Mouse (Mus musculus) left cerebral cortex, postnatal 10 days (tissue): ENCODE measurements around the gene Slc6a11. TPM values are rescaled to one million over a fixed set of nuclear protein-coding genes. Genes with fewer than 3 reads are reported as not detected.
A peak's percentile ranks its signal among the peaks of the same experiment; 100 is the strongest.

ENCODE experiments used
- DNase-seq, 2 experiments: peaks; one replicate each; pipeline ENCODE4 v3.0.0; 2021 to 2022; ENCODE audit warnings: low spot score in 2 of 2, mixed read lengths in 1 of 2; ENCODE audit errors: extremely low spot score in 1 of 2
- intact Hi-C: fragments of 180-260 bp; cut with DNase I; formaldehyde crosslinking; loops from one replicate; pipeline ENCODE4 v1.15.1; 2025
- total RNA-seq, 2 experiments: library from RNA; stranded (reverse); gene quantifications; 2 replicates each; pipeline ENCODE4 v1.2.3; 2021

Slc6a11 gene
- 100 to 1,000 TPM; 150 to 163 TPM for total RNA-seq

DNA sequence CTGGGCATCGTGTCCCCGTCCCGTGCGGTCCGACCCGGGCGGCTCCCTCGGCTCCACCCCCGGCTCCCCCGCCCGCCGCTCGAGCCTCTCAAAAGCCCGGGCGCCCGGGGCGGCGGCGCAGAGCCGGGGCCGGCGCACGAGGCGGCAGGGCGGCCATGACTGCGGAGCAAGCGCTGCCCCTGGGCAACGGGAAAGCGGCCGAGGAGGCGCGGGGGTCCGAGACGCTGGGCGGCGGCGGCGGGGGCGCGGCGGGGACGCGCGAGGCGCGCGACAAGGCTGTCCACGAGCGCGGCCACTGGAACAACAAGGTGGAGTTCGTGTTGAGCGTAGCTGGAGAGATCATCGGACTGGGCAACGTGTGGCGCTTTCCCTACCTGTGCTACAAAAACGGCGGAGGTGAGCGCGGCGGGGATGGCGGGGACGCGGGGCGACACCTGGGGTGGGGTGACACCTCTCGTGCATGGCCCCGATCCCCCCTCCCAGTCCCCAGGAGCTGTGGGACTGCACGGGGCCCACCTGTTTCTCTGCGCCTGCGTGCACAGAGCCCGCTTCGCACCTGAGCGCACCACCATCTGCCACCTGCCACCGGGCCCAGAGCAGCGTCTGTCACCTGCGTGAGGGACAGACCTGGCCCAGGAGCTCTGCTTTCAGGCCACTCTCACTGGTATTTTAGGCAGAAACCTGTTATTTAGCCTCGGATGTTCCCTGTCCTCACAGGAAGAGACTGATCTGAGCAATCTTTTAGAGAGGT is at the start of gene Slc6a11:
Slc6a11 (plus strand) TSS at position 120 of the 751 bp plus-strand sequence.
- peak in 1 of 2 experiments; percentile 60 for DNase-seq
- intact Hi-C loops = no loop called here

DNA sequence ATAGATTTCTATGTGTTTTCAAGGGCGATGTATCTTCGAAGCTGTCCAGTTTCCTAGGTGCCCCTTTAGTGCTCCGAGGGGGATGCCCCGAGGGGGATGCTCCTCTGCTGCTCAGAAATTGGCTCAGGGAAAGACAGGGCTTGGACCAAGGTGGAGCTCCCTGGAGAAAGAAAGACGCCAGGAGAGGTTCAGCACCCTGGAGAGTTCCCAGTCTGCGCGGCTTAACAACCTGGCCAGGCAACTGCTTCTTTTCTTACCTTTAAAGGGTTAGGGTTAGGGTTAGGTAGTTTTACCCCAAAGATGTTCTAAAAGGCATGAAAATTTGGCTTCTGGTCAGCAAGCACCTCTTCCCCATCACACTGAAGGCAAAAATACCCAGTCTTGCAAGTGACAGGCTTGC is 43.9 kb upstream of the Slc6a11 start:
- intact Hi-C loops = no loop called here
- DNase-seq = no peak

DNA sequence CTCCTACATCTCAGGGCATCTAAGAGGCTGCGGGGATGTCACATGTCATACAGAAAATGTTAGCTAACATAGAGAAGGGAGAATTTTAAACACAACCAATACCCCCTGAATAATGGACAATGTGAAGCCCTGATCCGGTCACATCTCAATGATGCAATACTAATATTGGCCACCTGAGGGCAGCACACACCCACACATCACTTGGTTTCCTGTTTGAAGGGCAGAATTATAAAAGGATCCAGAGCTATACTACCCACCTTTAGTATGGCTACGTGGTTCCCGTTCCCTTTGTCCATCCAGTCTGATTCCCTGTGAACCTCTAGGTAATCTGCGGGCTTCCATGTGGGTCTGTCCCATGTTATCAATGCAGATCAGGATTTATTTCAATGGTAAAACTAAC is 41.4 kb upstream of the Slc6a11 start:
- intact Hi-C loops = loop anchor here (1.0 to 5.0 kb wide), 3 partner anchors 108 to 608 kb away; no protein-coding TSS in a partner anchor

GRCm38 (mm10) chr6:114092216-114092615 is 38.8 kb upstream of the Slc6a11 start:
- no peak for DNase-seq
- intact Hi-C loops = loop anchor here (5.0 kb wide), 2 partner anchors 105 to 605 kb away; no protein-coding TSS in a partner anchor

More for the DNA sequence above, 41.4 kb upstream of the Slc6a11 start:
- DNase-seq = peak in 1 of 2 experiments; percentile 65

DNA sequence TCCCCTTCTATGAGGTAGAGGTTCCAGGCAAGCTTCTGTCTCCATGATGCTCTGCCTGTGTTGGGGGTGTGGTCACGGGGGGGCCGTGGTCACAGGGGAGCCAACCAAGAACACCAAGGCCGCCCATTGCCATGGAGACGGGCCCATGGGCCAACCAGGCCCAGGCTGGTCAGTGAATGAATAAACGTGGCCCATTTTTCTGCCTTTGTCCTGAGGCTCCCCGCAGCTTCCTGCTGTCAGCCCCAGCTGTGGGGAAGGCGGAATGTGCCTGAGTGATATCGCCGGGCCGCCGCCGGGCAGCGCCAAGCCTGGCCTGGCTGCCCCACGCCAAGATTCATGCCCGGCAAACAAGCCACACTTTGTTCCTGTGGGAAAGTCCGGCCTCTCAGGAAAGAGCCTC is 36.8 kb upstream of the Slc6a11 start:
- intact Hi-C loops = loop anchor here (5.0 kb wide), 2 partner anchors 103 to 603 kb away; no protein-coding TSS in a partner anchor
- DNase-seq = peak; percentile 63 to 73

DNA sequence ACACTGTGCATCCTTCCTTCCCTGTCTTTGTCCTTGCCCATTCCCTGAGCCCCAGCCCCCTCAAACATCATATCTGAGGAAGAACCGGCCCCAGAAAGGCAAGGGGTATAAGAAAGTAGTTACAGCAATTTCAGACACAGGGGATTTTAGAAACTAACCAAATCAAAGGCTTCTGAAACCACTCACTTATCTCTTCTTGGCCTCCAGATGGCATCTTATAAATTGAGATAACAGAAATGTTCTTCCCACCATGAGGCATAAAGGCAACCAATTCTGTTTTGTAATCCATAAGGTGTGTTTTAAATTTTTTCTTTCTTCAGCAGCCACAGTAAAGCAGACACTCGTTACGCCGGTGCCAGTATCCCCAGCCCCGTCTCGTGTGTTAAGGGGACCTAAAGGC is 34.5 kb upstream of the Slc6a11 start:
- intact Hi-C loops = no loop called here
- no peak for DNase-seq

DNA sequence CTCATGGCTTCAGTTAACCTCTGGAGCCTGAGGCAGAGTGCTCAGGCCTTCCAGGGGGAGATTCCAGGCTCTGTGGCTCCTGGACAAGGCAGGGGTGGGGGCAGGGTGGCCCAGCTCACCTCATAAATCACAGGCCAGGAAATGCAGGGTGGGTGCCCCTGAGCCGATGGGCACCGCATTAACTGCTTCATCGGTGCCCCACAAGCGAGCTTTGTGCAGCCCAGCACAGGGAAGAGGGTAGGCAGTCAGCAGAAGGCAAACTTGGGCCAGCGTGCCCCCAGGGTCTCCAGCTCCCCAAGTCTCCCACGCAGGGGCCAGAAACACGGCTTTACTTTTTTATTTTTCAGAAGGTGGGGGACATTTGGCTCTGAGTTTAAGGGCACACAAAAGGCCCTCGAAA is 29.1 kb upstream of the Slc6a11 start:
- DNase-seq = no peak
- intact Hi-C loops = no loop called here

GRCm38 (mm10) chr6:114119507-114119906 is 11.5 kb upstream of the Slc6a11 start:
- no peak for DNase-seq
- intact Hi-C loops = no loop called here

DNA sequence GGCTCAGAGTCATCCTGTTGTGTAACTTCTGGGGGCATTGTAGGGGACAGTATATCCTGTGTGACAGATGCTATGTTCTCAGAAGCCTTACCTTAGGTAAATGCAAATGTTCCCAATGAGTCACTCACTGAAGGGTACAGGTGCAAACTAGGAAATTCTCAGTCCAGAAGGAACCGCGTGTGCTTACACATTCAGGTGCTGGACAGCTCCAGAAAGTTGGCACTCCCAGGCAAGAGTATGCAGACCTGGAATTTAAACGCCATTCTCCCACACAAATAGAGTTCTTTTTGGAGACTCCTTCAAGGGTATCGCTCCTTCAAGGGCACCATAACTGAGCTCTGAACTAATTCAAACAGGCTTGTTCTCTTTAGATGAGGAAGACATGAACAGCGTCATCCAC is 5.5 kb upstream of the Slc6a11 start:
- intact Hi-C loops = no loop called here
- no peak for DNase-seq

DNA sequence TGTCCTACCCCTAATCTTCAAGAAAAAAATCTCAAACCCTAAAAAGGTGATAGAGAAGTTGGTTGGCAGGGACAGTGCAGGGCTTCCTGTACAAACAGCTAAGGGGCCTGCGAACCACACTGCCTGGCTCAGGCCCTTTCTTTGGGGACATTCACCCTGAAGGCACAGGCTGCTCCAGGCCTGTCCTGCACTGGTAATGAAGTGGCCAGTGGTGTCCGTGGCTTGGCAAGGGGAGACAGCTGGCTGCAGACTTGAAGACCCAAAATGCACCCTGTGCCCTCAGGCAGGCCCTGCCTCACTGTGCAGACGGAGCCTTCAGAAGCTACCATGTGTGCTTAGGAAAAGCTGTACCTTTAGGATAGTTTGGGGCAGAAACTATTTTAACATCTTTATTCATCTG is 1.4 kb downstream of the Slc6a11 start:
- DNase-seq = no peak

GRCm38 (mm10) chr6:114132916-114133315 is 1.9 kb downstream of the Slc6a11 start:
- intact Hi-C loops = no loop called here
- DNase-seq = no peak

More for the DNA sequence above, 1.4 kb downstream of the Slc6a11 start:
- intact Hi-C loops = no loop called here

DNA sequence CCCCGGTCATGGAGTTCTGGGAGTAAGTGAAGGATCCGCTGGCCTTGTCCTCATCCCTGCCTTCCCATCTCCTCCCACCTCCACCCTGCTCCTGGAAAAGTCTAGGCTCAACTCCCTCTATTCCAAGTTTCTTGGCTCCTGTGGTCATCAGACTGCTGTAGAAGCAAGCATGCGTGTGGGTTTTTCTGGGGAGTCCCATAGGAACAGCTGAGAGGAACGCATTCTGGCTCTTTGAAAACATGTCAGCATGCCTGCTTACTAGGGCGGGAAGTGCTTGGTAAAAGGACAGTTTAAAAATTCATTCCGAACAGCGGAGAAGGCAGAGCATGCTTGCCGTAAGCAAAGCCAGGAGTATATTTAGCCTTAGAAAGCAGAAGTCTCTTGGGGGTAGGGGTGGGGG is 7.9 kb downstream of the Slc6a11 start:
- no peak for DNase-seq
- intact Hi-C loops = no loop called here

DNA sequence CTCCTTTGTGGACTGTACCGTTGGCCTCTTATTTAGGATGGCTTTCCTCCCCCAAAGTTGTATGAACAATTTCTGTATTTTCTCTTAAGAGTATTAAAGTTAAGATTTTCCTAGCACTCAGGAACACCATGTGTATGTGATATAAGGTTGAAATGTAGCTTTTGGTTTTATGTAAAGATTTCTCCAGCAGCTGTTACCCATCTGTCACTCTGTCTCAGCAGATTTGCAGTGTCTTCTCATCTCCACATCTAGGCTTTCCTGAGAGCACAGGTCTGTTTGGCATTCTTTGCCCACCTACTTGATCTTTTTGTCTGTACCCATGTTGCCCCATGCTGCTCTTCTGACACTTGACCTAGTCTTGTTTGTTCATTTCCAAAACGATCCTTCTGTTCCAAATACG is 10.4 kb downstream of the Slc6a11 start:
- intact Hi-C loops = no loop called here
- DNase-seq = no peak

DNA sequence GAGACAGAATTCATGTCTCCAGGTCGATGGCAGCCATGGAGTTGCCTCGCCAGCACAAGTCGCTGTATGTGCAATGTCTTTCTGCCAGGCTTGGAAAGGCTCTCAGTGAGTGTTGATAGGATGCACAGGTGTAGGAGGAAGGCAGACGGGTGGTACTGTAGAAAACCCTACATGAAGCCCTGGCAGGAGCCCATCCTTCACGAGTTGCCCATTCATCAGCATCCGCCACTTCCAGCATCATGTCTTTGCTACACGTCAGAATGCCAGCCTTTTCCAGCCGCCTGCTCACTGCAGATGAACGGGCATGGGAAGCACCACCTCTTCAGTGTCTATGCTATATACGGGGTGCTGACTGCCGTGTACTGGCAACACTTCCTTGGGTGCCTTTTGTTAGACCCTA is 11.4 kb downstream of the Slc6a11 start:
- intact Hi-C loops = no loop called here
- no peak for DNase-seq

DNA sequence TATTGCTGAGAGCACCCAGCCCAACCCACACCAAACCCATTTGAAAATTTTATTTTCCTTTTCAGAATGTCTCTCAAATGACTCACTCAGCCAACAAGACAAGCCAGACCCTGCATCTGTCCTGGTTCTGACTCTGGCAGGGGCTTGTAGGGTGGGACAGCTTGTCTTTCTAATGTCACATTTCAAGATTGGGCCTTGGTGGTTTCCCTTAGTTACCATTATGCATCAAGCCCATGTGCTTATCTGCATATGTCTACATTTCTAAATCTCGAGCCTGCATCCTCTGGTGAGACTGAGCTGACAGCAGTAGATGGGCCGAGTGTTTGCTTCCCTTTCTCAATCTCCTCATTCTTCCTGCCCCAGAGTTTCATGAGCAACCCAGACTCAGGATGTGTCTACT is 12.5 kb downstream of the Slc6a11 start:
- no peak for DNase-seq
- intact Hi-C loops = no loop called here

GRCm38 (mm10) chr6:114144447-114145105 is 13.5 kb downstream of the Slc6a11 start:
- intact Hi-C loops = no loop called here
- DNase-seq = no peak

- DNase-seq = no peak
- intact Hi-C loops = no loop called here
Measured at GRCm38 (mm10) chr6:114145650-114146329, 14.7 kb downstream of the Slc6a11 start.

- DNase-seq = no peak
- intact Hi-C loops = no loop called here
Measured at GRCm38 (mm10) chr6:114155720-114156119, 24.7 kb downstream of the Slc6a11 start.

DNA sequence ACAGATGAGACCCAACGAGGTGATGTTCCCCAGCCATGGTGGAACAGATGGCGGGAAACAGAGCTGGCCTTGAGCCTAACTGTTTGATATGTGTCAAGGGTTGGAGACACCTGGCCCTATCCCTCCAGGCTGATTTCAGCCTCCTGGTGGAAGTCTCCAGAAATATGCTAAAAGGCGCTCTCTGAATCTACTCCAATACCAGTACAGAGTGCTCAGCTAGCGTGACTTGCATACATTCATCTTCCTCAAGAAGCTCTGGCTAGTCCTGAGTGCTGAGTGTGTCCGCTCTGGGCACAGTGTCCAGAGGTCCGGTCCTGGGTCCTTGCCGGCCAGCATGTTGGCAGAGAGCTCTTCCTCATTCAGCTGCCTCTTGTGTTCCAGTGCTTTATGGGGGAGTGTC is 27.8 kb downstream of the Slc6a11 start:
- peak; percentile 43 to 45 for DNase-seq
- intact Hi-C loops = no loop called here

- intact Hi-C loops = no loop called here
- peak; percentile 39 to 42 for DNase-seq
Measured at GRCm38 (mm10) chr6:114160732-114161131, 29.7 kb downstream of the Slc6a11 start.
